Mouse (Mus musculus) liver, embryonic 14.5 days (tissue): ENCODE measurements around the gene Fgfr2.

Source experiments
- CTCF ChIP-seq: IDR thresholded peaks from 2 replicates; pipeline ENCODE4 v1.5.1; 2016; ENCODE audit warnings: antibody characterized with exemption, low read depth, control low read depth
- EP300 ChIP-seq: IDR thresholded peaks from 2 replicates; pipeline ENCODE4 v1.6.1; 2016; ENCODE audit warnings: antibody characterized with exemption, low read depth

- no peak for TF ChIP-seq CTCF
- no peak for TF ChIP-seq EP300
These were observed 1410.1 kb downstream of the Fgfr2 start for GRCm38 (mm10) chr7:131713076-131713475.
